Mouse (Mus musculus) myocyte (in vitro differentiated cells): Measurements from ENCODE around the gene Zfp978. TPM values are rescaled to one million over a fixed set of nuclear protein-coding genes. Genes with fewer than 3 reads are reported as not detected.

Experiments
- H3K27me3 ChIP-seq: one replicate; pipeline ENCODE4 v1.6.1; 2011; ENCODE audit not compliant: control insufficient read depth, insufficient read depth, insufficient read length
- H3K36me3 ChIP-seq: one replicate; pipeline ENCODE4 v1.6.1; 2011; ENCODE audit not compliant: control insufficient read depth, insufficient read depth
- H3K4me2 ChIP-seq: one replicate; pipeline ENCODE4 v1.6.1; 2011; ENCODE audit warnings: low read depth, control low read depth
- H3K4me3 ChIP-seq: one replicate; pipeline ENCODE4 v1.5.1; 2011; ENCODE audit warnings: mild to moderate bottlenecking, control low read depth, moderate library complexity
- H3K79me2 ChIP-seq: one replicate; pipeline ENCODE4 v1.6.1; 2011; ENCODE audit not compliant: control insufficient read depth, insufficient read depth
- H3ac ChIP-seq: one replicate; pipeline ENCODE4 v1.6.1; 2011; ENCODE audit not compliant: control insufficient read depth, insufficient read length
- CEBPB ChIP-seq: IDR thresholded peaks from 2 replicates; pipeline ENCODE4 v1.6.1; 2011; ENCODE audit warnings: mild to moderate bottlenecking, moderate library complexity; ENCODE audit not compliant: poor library complexity, insufficient read depth, severe bottlenecking
- E2F4 ChIP-seq: IDR thresholded peaks from one replicate; pipeline ENCODE4 v1.6.1; 2011; ENCODE audit warnings: mild to moderate bottlenecking, control low read depth, moderate library complexity; ENCODE audit not compliant: insufficient read depth
- MAX ChIP-seq: IDR thresholded peaks from one replicate; pipeline ENCODE4 v1.6.1; 2011; ENCODE audit warnings: low read depth, mild to moderate bottlenecking, control low read depth
- MYOG ChIP-seq, 3 experiments: IDR thresholded peaks; one replicate each; pipeline ENCODE4 v1.6.1; 2011; ENCODE audit warnings: control low read depth in 2 of 3, low read depth in 2 of 3, mild to moderate bottlenecking in 2 of 3; ENCODE audit not compliant: insufficient read length in 2 of 3, control insufficient read depth in 1 of 3, insufficient read depth in 1 of 3
- POLR2A ChIP-seq: IDR thresholded peaks from one replicate; pipeline ENCODE4 v1.6.1; 2011; ENCODE audit warnings: low read depth, mild to moderate bottlenecking, control low read depth, moderate library complexity; ENCODE audit not compliant: insufficient read length
- POLR2AphosphoS2 ChIP-seq: IDR thresholded peaks from one replicate; pipeline ENCODE4 v1.6.1; 2011; ENCODE audit warnings: low read depth, control low read depth; ENCODE audit not compliant: insufficient read length
- REST ChIP-seq: IDR thresholded peaks from one replicate; pipeline ENCODE4 v1.6.1; 2011; ENCODE audit warnings: mild to moderate bottlenecking, control low read depth, moderate library complexity; ENCODE audit not compliant: insufficient read depth, insufficient read length
- SRF ChIP-seq: IDR thresholded peaks from one replicate; pipeline ENCODE4 v1.6.1; 2011; ENCODE audit warnings: low read depth; ENCODE audit not compliant: control insufficient read depth, insufficient read length
- TCF12 ChIP-seq: IDR thresholded peaks from one replicate; pipeline ENCODE4 v1.6.1; 2011; ENCODE audit warnings: mild to moderate bottlenecking, control low read depth; ENCODE audit not compliant: poor library complexity, insufficient read depth, severe bottlenecking
- USF1 ChIP-seq: IDR thresholded peaks from one replicate; pipeline ENCODE4 v1.6.1; 2011; ENCODE audit warnings: low read depth, mild to moderate bottlenecking, control low read depth, moderate library complexity
- polyA plus RNA-seq: library from polyadenylated mRNA; unstranded; fragments of >200 nt; fragmentation: generic; extraction: Trizol; gene quantifications from one replicate; pipeline ENCODE4 v1.2.1, GENCODE M21; 2012; ENCODE audit warnings: missing spikeins

The Zfp978 gene
- polyA plus RNA-seq, 1 experiment, result 0.04 TPM

DNA sequence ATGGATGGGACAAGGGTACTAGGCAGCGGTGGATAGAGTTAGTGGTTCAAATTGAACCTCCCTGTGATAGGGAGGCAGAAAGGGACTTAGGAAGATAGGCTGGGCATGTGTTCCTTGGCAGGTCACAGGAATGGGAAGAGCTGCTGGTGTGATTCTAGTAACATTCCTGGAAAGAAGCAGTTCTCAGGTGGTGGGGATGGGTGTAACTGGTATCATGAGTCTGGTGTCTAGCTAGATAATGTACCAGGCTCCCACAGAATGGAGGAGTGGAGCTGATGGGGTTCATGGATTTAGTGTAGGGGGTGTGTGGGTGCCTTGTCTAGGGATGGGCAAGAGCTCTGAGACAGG lies 71.3 kb downstream of the Zfp978 start:
- TF ChIP-seq MAX, result no peak
- no peak for TF ChIP-seq REST
- Histone ChIP-seq H3K4me3 (no peak overlapping the region), H3K27me3 (no peaks in the 10 kb centered on the region), H3ac (no peak overlapping the region), H3K79me2 (no peaks in the 10 kb centered on the region), H3K4me2 (no peak overlapping the region), H3K36me3 (no peaks in the 10 kb centered on the region)

DNA sequence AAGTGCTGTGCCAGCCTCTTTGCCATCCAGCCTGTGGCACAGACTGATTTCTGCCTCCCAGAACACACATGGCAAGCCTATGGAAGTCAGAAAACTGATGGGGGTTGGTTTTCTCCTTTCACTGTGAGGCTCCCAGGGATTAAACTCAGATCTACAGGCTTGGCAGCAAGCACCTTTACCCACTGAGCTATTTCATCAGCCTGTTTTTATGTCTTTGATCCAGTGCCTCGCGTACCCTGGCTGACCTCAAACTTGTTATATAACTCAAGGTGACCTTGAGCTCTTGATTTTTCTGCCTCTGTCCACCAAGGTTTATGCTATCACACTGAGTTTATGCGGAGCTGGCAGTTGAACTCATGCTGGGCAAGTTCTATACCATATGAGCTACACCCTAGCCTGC lies 71.9 kb downstream of the Zfp978 start:
- Histone ChIP-seq H3K4me3 (no peak overlapping the region), H3ac (no peak overlapping the region), H3K27me3 (no peaks in the 10 kb centered on the region), H3K36me3 (no peaks in the 10 kb centered on the region), H3K79me2 (no peaks in the 10 kb centered on the region), H3K4me2 (no peak overlapping the region)
- no peak for TF ChIP-seq SRF
- TF ChIP-seq POLR2A, result no peak
- no peak for TF ChIP-seq REST
- no peak for TF ChIP-seq E2F4
- TF ChIP-seq POLR2AphosphoS2, result no peak
- no peak for TF ChIP-seq MAX
- no peak for TF ChIP-seq USF1

DNA sequence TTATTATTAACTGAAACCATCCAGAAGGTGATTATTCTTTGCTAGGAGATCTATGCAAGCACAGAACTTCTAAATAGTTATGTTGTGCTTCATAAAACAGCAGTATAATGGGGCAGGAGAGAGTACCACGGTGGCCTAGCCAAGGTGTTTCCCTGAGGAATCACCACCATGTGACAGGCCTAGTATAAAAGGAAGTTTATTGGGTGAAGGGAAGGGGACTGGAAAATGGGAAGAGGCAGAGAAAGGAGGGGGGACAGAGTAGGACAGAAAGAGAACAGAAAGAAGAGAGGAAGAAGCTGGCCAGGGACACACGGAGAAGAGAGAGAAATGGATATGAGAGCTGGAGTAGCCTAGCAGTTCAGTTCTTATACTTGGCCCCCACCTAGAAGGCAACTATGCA lies 72.8 kb downstream of the Zfp978 start:
- Histone ChIP-seq H3K79me2 (no peaks in the 10 kb centered on the region), H3K36me3 (no peaks in the 10 kb centered on the region), H3K4me2 (no peak overlapping the region), H3K4me3 (no peak overlapping the region), H3K27me3 (no peaks in the 10 kb centered on the region), H3ac (no peak overlapping the region)
- no peak for TF ChIP-seq REST
- TF ChIP-seq MYOG (IDR thresholded peaks at IDR 0.05; ENCODE audit: control insufficient read depth in 1 of 3, insufficient read depth in 1 of 3, insufficient read length in 2 of 3, low read depth in 2 of 3), result no peak
- no peak for TF ChIP-seq POLR2A
- no peak for TF ChIP-seq MAX
- TF ChIP-seq CEBPB, result no peak
- TF ChIP-seq POLR2AphosphoS2, result no peak
- TF ChIP-seq E2F4, result no peak
- no peak for TF ChIP-seq TCF12
- TF ChIP-seq USF1, result no peak
- TF ChIP-seq SRF, result no peak

Other genes with a start within 250 kb of the Zfp978 start
- 0.04 TPM for gene Zfp991, start 229.3 kb upstream of the Zfp978 start, polyA plus RNA-seq
- gene Zfp988, start 55.6 kb upstream of the Zfp978 start, polyA plus RNA-seq, result 0.01 TPM
- gene Zfp982, start 131.1 kb downstream of the Zfp978 start, polyA plus RNA-seq, result 0.05 TPM
- gene Gm16503, start 178.9 kb downstream of the Zfp978 start, polyA plus RNA-seq, result not detected
- 0.97 TPM for gene Zfp985, start 192.0 kb downstream of the Zfp978 start, polyA plus RNA-seq